In genomic region chr3:68790466-68790865, GRCm38 (mm10) we compare ENCODE assay signal across 19 mouse cellular contexts.
"Had no signal": no experiment of that assay in that cellular context is flagged by ENCODE, and none has a peak within 500 bp of the region (broad histone marks: within the 10 kb centered on the region; RNA-seq: fewer than 3 reads in every experiment).

No protein-coding gene starts in this region.

- H3K4me3 ChIP-seq: midbrain, embryonic 10.5 days; midbrain, embryonic 12.5 days; myocyte; neural tube, embryonic 13.5 days; neural tube, embryonic 15.5 days had no signal

- DNase-seq: lung, adult 18-20 months; lung, embryonic 14.5 days; lung, postnatal 10 days; lung, postnatal 4 days; midbrain, embryonic 14.5 days; retina, postnatal 1 day; right cerebral cortex, adult 18-20 months; right cerebral cortex, postnatal 25 days; right cerebral cortex, postnatal 4 days; spleen, adult 18-20 months; thymus, adult 18-20 months; thymus, postnatal 14 days; thymus, postnatal 36 days had no signal

- H3K27ac ChIP-seq: liver, embryonic 14.5 days; midbrain, embryonic 10.5 days; midbrain, embryonic 12.5 days; neural tube, embryonic 13.5 days; neural tube, embryonic 15.5 days had no signal
